Mouse (Mus musculus) heart, adult 2 months (tissue): Measurements from ENCODE around the gene Pard3.

Experiments
- CTCF ChIP-seq: fragments of 200-600 bp; IDR thresholded peaks from 2 replicates; pipeline ENCODE4 v1.8.1; 2022; ENCODE audit warnings: antibody characterized with exemption, mild to moderate bottlenecking, moderate library complexity
- EP300 ChIP-seq: fragments of 200-500 bp; IDR thresholded peaks from 2 replicates; pipeline ENCODE4 v1.6.1; 2011; ENCODE audit warnings: low read depth, low read length, control low read depth; ENCODE audit not compliant: insufficient read depth
- POLR2A ChIP-seq: fragments of 200-500 bp; IDR thresholded peaks from 2 replicates; pipeline ENCODE4 v1.6.1; 2011; ENCODE audit warnings: mild to moderate bottlenecking, low read depth, low read length, control low read depth; ENCODE audit not compliant: insufficient read depth

DNA sequence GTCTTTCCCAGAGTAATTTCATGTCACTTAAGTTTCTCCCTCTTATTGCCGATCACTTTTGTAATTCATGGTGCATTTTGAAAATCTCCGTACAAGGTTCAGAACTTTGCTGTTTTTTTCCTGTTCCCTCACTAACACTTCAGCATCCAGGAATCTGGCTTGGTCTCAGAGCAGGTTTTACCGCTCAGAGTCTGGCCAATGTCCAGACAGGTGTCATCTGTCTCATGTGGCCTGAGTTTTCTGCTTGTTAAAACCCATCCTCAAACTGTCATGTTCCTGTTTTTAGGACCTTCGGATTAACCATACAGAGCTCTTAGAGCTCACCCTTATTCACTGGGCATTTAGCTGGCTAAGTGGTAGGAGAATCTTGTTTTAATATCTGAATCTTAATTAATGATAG lies 146.9 kb downstream of the Pard3 start:
- TF ChIP-seq CTCF (no peak), POLR2A (no peak), EP300 (no peak)
